Mouse (Mus musculus) megakaryocyte, embryonic 14.5 days (primary cell): ENCODE results near the gene Rgs9. TPM values are rescaled to one million over a fixed set of nuclear protein-coding genes. Genes with fewer than 3 reads are reported as not detected.

Source experiments
- H3K27me3 ChIP-seq: replicated peaks from 2 replicates; pipeline ENCODE3; 2012; ENCODE audit warnings: inconsistent platforms
- H3K36me3 ChIP-seq: replicated peaks from 2 replicates; pipeline ENCODE3; 2012; ENCODE audit warnings: low read length, inconsistent platforms, mixed read lengths
- H3K4me1 ChIP-seq: 2 replicates; pipeline ENCODE4 v1.6.1; 2012; ENCODE audit warnings: inconsistent platforms
- H3K4me3 ChIP-seq: replicated peaks from 2 replicates; pipeline ENCODE3; 2012; ENCODE audit warnings: moderate library complexity, mild to moderate bottlenecking, inconsistent platforms
- H3K9me3 ChIP-seq: 2 replicates; pipeline ENCODE4 v1.6.1; 2012; ENCODE audit warnings: inconsistent platforms
- FLI1 ChIP-seq: IDR thresholded peaks from 2 replicates; pipeline ENCODE4 v1.6.1; 2012; ENCODE audit warnings: low read length, inconsistent platforms, mixed read lengths
- GATA1 ChIP-seq: IDR thresholded peaks from 3 replicates; pipeline ENCODE4 v1.6.1; 2012; ENCODE audit warnings: mixed read lengths, low read length, inconsistent platforms, borderline replicate concordance
- polyA plus RNA-seq: library from polyadenylated mRNA; stranded (reverse); fragments of >175 nt; gene quantifications from 2 replicates; pipeline ENCODE4 v1.2.3, GENCODE M21; 2012; ENCODE audit warnings: low replicate concordance; ENCODE audit not compliant: insufficient read depth

Rgs9 gene
- polyA plus RNA-seq, 1 experiment: 1.7 TPM

GRCm38 (mm10) chr11:109331424-109331824 is 33.5 kb upstream of the Rgs9 start:
- Histone ChIP-seq H3K4me3 (peak overlapping the region; percentile 90), H3K36me3 (no peaks in the 10 kb centered on the region), H3K9me3 (no peaks in the 10 kb centered on the region), H3K27me3 (peaks cover 8% of the 10 kb centered on the region), H3K4me1 (peaks cover 76% of the 10 kb centered on the region)
- TF ChIP-seq FLI1 (no peak), GATA1 (no peak)

- no peak for TF ChIP-seq GATA1
- Histone ChIP-seq H3K9me3 (no peaks in the 10 kb centered on the region), H3K4me1 (peaks cover 76% of the 10 kb centered on the region), H3K4me3 (peak overlapping the region; percentile 90), H3K36me3 (no peaks in the 10 kb centered on the region), H3K27me3 (peaks cover 8% of the 10 kb centered on the region)
Observed at GRCm38 (mm10) chr11:109330706-109331393, 32.9 kb upstream of the Rgs9 start.

GRCm38 (mm10) chr11:109329331-109329730 is 31.4 kb upstream of the Rgs9 start:
- Histone ChIP-seq H3K9me3 (no peaks in the 10 kb centered on the region), H3K27me3 (peaks cover 8% of the 10 kb centered on the region), H3K4me1 (peaks cover 72% of the 10 kb centered on the region), H3K4me3 (no peak overlapping the region), H3K36me3 (no peaks in the 10 kb centered on the region)
- TF ChIP-seq FLI1: no peak
- TF ChIP-seq GATA1: no peak

GRCm38 (mm10) chr11:109327952-109328351 is 30.0 kb upstream of the Rgs9 start:
- peaks cover 8% of the 10 kb centered on the region for H3K27me3 ChIP-seq
- no peak for TF ChIP-seq FLI1
- no peak for TF ChIP-seq GATA1
- no peaks in the 10 kb centered on the region for H3K36me3 ChIP-seq
- H3K9me3 ChIP-seq: no peaks in the 10 kb centered on the region
- H3K4me1 ChIP-seq: peaks cover 60% of the 10 kb centered on the region
- no peak overlapping the region for H3K4me3 ChIP-seq

GRCm38 (mm10) chr11:109327381-109327780 is 29.5 kb upstream of the Rgs9 start:
- Histone ChIP-seq H3K36me3 (no peaks in the 10 kb centered on the region), H3K27me3 (peaks cover 8% of the 10 kb centered on the region), H3K4me1 (peaks cover 54% of the 10 kb centered on the region), H3K4me3 (no peak overlapping the region), H3K9me3 (no peaks in the 10 kb centered on the region)
- TF ChIP-seq GATA1 (no peak), FLI1 (no peak)

GRCm38 (mm10) chr11:109326270-109326669 is 28.3 kb upstream of the Rgs9 start:
- Histone ChIP-seq H3K27me3 (peaks cover 8% of the 10 kb centered on the region), H3K36me3 (no peaks in the 10 kb centered on the region), H3K4me1 (peaks cover 44% of the 10 kb centered on the region), H3K4me3 (peak overlapping the region; percentile 57), H3K9me3 (peaks cover 4% of the 10 kb centered on the region)
- TF ChIP-seq FLI1 (no peak), GATA1 (no peak)

GRCm38 (mm10) chr11:109320361-109320933 is 22.5 kb upstream of the Rgs9 start:
- Histone ChIP-seq H3K36me3 (no peaks in the 10 kb centered on the region), H3K9me3 (peaks cover 6% of the 10 kb centered on the region), H3K27me3 (no peaks in the 10 kb centered on the region), H3K4me3 (no peak overlapping the region), H3K4me1 (peaks cover 21% of the 10 kb centered on the region)
- TF ChIP-seq GATA1 (no peak), FLI1 (no peak)

- peaks cover 11% of the 10 kb centered on the region for H3K9me3 ChIP-seq
- no peaks in the 10 kb centered on the region for H3K36me3 ChIP-seq
- no peak overlapping the region for H3K4me3 ChIP-seq
- peaks cover 17% of the 10 kb centered on the region for H3K4me1 ChIP-seq
- TF ChIP-seq FLI1 (no peak), GATA1 (no peak)
- H3K27me3 ChIP-seq: peaks cover 1% of the 10 kb centered on the region
Observed at GRCm38 (mm10) chr11:109319946-109320345, 22.0 kb upstream of the Rgs9 start.

- peaks cover 17% of the 10 kb centered on the region for H3K4me1 ChIP-seq
- no peak overlapping the region for H3K4me3 ChIP-seq
- H3K9me3 ChIP-seq: peaks cover 12% of the 10 kb centered on the region
- TF ChIP-seq GATA1: no peak
- no peak for TF ChIP-seq FLI1
- H3K27me3 ChIP-seq: peaks cover 2% of the 10 kb centered on the region
- H3K36me3 ChIP-seq: no peaks in the 10 kb centered on the region
Observed at GRCm38 (mm10) chr11:109319471-109319870, 21.5 kb upstream of the Rgs9 start.

- H3K9me3 ChIP-seq: peaks cover 12% of the 10 kb centered on the region
- no peaks in the 10 kb centered on the region for H3K36me3 ChIP-seq
- TF ChIP-seq GATA1 (no peak), FLI1 (no peak)
- peaks cover 27% of the 10 kb centered on the region for H3K4me1 ChIP-seq
- no peak overlapping the region for H3K4me3 ChIP-seq
- peaks cover 2% of the 10 kb centered on the region for H3K27me3 ChIP-seq
Observed at GRCm38 (mm10) chr11:109316921-109317320, 19.0 kb upstream of the Rgs9 start.
